Mouse (Mus musculus): ENCODE measurements around the gene Diras2.

Gene Diras2

DNA sequence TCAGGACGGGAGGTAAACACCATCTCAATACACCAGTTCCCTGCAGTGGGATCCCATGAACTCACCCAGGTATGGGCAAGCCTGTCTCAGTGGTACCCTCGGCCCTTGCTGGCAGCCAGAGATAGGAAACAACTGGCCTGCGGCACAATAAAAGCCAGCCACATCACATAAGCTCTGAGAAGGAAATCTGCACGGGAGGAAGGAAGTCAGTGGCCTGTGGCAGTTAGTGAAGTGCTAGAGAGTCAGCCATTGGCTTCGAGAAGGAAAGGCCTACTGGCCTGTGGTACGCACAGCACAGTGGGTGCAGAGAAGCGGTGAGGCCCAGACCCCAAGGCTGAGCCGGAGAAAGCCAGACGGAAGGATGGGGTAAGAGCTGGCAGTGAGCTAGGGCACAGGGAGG lies 20.2 kb upstream of the Diras2 start:
- DNase-seq = no peak

- DNase-seq = no peak
Measured at GRCm38 (mm10) chr13:52550690-52551193, 19.7 kb upstream of the Diras2 start.

GRCm38 (mm10) chr13:52546288-52546687 lies 15.2 kb upstream of the Diras2 start:
- no peak for DNase-seq

GRCm38 (mm10) chr13:52542636-52543035 lies 11.6 kb upstream of the Diras2 start:
- no peak for DNase-seq

GRCm38 (mm10) chr13:52542036-52542526 lies 11.0 kb upstream of the Diras2 start:
- no peak for DNase-seq

- DNase-seq = no peak
Measured at GRCm38 (mm10) chr13:52541385-52542035, 10.4 kb upstream of the Diras2 start.

- DNase-seq = no peak
Measured at GRCm38 (mm10) chr13:52539461-52539860, 8.4 kb upstream of the Diras2 start.

- no peak for DNase-seq
Measured at GRCm38 (mm10) chr13:52538588-52539116, 7.6 kb upstream of the Diras2 start.

GRCm38 (mm10) chr13:52537754-52538587 lies 6.9 kb upstream of the Diras2 start:
- no peak for DNase-seq

DNA sequence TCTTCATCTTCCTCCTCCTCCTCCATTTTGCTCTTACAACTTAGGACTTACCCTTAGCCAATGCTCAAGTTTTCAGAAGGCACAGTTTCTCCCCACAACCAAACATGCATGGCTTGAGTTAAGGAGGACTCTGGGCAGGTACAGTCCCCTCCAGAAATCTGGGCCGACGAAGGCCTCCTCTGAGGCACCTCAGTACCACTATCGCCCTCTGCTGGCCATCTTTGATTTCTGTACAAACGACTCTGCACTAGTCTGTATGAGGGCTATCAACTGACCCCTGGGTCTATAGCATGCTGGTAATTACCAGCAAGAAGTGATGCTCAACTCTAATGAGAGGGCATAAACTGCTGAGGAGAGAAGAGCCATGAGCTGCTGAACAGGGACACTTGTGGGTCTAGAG lies 4.5 kb upstream of the Diras2 start:
- peak; percentile 80 for DNase-seq

DNA sequence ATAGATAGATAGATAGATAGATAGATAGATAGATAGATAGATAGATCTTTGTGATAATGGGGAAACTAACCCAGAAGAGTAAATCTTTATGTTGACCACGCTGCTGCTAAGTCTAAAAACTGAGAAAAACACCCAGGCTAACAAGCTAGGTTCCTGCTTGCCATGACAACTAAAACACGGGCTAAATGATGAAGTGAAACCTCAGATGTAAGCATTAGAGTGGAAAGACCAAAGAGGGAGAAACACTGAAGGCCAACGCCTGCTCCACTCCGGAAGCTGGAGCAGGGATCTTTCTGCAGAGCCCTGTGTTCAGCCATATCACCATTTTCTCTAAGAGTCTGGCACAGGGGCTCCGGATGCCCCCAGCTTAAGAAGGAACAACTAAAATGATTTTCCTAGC lies 2.6 kb upstream of the Diras2 start:
- DNase-seq = no peak

- DNase-seq = peak; percentile 70
Measured at GRCm38 (mm10) chr13:52530008-52530945, 802 bp downstream of the Diras2 start.

GRCm38 (mm10) chr13:52529188-52529972 lies 1.7 kb downstream of the Diras2 start:
- no peak for DNase-seq

GRCm38 (mm10) chr13:52528786-52529185 lies 2.3 kb downstream of the Diras2 start:
- no peak for DNase-seq

DNA sequence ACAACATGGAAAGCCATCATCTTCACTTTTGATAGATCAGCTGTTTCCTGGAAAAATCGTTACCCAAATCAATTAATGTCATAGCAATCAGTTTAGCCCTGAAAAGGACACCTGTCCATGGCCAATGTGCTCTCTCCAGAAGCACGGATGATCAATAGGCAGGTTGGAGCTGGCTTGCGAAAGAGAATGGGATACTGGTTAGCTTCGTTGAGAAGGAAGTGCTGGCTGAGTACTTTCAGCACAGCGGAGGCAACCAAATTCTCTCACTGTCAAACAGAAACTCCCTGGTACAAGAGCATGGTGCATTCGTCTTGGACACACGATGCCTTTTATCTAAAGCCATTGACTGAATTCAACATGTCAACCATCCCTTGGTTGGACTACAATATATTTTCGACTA lies 2.8 kb downstream of the Diras2 start:
- no peak for DNase-seq

DNA sequence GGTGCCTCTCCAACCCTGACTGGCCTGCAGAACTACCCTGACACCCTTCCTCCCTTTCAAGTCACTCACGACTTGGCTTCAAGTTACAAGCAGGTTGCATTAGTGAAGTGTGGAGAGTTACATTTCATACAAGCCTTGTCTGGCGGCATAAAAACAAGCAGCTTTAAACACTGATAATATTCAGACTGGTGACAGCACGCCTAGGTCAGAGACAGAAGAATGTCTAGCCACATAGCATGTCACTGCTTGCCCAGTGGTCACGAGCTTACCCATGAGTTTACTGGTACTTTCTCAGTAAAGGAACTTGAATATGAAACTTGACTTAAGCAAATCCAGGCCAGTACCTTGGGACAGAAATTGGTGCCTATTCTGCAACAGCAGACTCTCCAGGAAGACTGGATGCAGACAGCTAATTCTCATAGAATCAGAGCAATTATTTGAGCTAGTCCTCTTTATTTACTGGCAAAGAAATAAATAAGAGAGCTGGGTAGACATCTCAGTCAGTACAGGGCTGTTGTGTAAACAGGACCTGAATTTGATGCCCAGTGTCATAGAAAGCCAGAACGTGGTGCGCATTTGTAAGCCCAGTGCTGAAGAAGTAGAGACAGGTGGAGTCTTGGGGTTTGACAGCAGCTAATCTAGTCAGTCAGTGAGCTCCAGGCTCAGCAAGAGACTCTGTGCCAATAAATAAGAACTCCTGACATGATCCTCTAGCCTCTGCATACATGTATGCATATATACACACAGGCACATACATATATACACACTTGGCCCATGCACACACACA lies 4.6 kb downstream of the Diras2 start:
- DNase-seq = no peak

GRCm38 (mm10) chr13:52524313-52524712 lies 6.8 kb downstream of the Diras2 start:
- no peak for DNase-seq

GRCm38 (mm10) chr13:52521176-52521575 lies 9.9 kb downstream of the Diras2 start:
- no peak for DNase-seq

GRCm38 (mm10) chr13:52519425-52519824 lies 11.7 kb downstream of the Diras2 start:
- DNase-seq = no peak

DNA sequence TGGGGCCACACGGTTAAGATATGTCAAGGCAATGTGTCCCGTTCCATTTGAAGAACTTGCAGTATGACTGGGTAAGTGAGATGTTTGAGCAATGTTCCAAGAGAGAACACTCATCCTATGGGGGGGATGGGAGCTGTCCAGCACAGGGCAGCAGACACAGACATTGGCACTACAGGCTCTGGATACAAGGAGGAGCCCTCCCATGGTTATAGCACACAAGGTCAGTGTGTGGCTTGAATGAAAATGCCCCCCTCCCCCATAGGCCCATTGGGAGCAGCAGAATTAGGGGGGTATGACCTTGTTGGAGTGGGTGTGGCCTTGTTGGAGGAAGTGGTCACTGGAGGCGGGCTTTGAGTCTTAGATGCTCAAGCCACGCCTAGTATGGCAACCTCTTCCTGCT lies 12.7 kb downstream of the Diras2 start:
- no peak for DNase-seq

GRCm38 (mm10) chr13:52517021-52517420 lies 14.1 kb downstream of the Diras2 start:
- no peak for DNase-seq
